Mouse (Mus musculus): ENCODE measurements around the gene Btf3. TPM values are rescaled to one million over a fixed set of nuclear protein-coding genes. Genes with fewer than 3 reads are reported as not detected.

Btf3 gene
- polyA plus RNA-seq, 1 experiment from 2014 or later = 559 TPM

- Histone ChIP-seq H3K36me3 (ENCODE audit: control insufficient read depth, insufficient read depth, low read length) (no peaks in the 10 kb centered on the region), H3K27ac (replicated peaks) (no peak overlapping the region; the same call in 1 of the 2 replicates), H3K4me1 (replicated peaks; ENCODE audit: control insufficient read depth, insufficient read depth) (no peaks in the 10 kb centered on the region), H3K9me3 (ENCODE audit: control insufficient read depth, low read length) (no peaks in the 10 kb centered on the region), H3K27me3 (ENCODE audit: control insufficient read depth, insufficient read depth, low read length) (no peaks in the 10 kb centered on the region), H3K9ac (ENCODE audit: low read length) (no peak overlapping the region), H3K4me2 (replicated peaks; ENCODE audit: low read depth) (no peak overlapping the region), H3K4me3 (ENCODE audit: low read depth, low read length) (no peak overlapping the region)
- DNase-seq (ENCODE audit: low spot score) = peak; percentile 87
- peak; percentile 85 for ATAC-seq (ENCODE audit: low FRiP score, low TSS enrichment)
- peak; percentile 86 for TF ChIP-seq CTCF (IDR thresholded peaks at IDR 0.05; ENCODE audit: low read depth)
- no peak for TF ChIP-seq EP300 (optimal IDR thresholded peaks at IDR 0.05)
- 44% methylated on average over 21 of the region's 21 CpGs for WGBS
Observed at GRCm38 (mm10) chr13:98298833-98299758, 17.7 kb downstream of the Btf3 start.

GRCm38 (mm10) chr13:98297883-98298482 lies 18.8 kb downstream of the Btf3 start:
- H3K27ac ChIP-seq (replicated peaks) = no peak overlapping the region
- H3K4me1 ChIP-seq (replicated peaks; ENCODE audit: control insufficient read depth, insufficient read depth) = no peaks in the 10 kb centered on the region
- no peaks in the 10 kb centered on the region for H3K27me3 ChIP-seq (ENCODE audit: control insufficient read depth, insufficient read depth, low read length)
- no peak overlapping the region for H3K4me2 ChIP-seq (replicated peaks; ENCODE audit: low read depth)
- TF ChIP-seq CTCF (IDR thresholded peaks at IDR 0.05; ENCODE audit: low read depth) (peak; percentile 57), EP300 (optimal IDR thresholded peaks at IDR 0.05) (no peak)
- WGBS = 95% methylated on average over 6 of the region's 6 CpGs
- DNase-seq (ENCODE audit: low spot score) (no peak), ATAC-seq (ENCODE audit: low FRiP score, low TSS enrichment) (no peak)
- H3K36me3 ChIP-seq (ENCODE audit: control insufficient read depth, insufficient read depth, low read length) = no peaks in the 10 kb centered on the region
- H3K9ac ChIP-seq (ENCODE audit: low read length) = no peak overlapping the region
- H3K9me3 ChIP-seq (ENCODE audit: control insufficient read depth, low read length) = no peaks in the 10 kb centered on the region
- H3K4me3 ChIP-seq (ENCODE audit: low read depth, low read length) = no peak overlapping the region

GRCm38 (mm10) chr13:98296072-98296471 lies 20.7 kb downstream of the Btf3 start:
- Histone ChIP-seq H3K27ac (replicated peaks) (peak overlapping the region; percentile 83), H3K9ac (ENCODE audit: low read length) (no peak overlapping the region)

GRCm38 (mm10) chr13:98291712-98292111 lies 25.1 kb downstream of the Btf3 start:
- H3K9ac ChIP-seq (ENCODE audit: low read length) = no peak overlapping the region
- H3K27ac ChIP-seq (replicated peaks) = no peak overlapping the region
- ATAC-seq (ENCODE audit: low FRiP score, low TSS enrichment) (no peak), DNase-seq (ENCODE audit: low spot score) (no peak)
- H3K9me3 ChIP-seq (ENCODE audit: control insufficient read depth, low read length) = no peaks in the 10 kb centered on the region
- TF ChIP-seq EP300 (optimal IDR thresholded peaks at IDR 0.05) (no peak), CTCF (IDR thresholded peaks at IDR 0.05; ENCODE audit: low read depth) (no peak)
- WGBS = 71% methylated on average over 8 of the region's 8 CpGs
- H3K36me3 ChIP-seq (ENCODE audit: control insufficient read depth, insufficient read depth, low read length) = no peaks in the 10 kb centered on the region
- H3K4me2 ChIP-seq (replicated peaks; ENCODE audit: low read depth) = no peak overlapping the region
- no peaks in the 10 kb centered on the region for H3K4me1 ChIP-seq (replicated peaks; ENCODE audit: control insufficient read depth, insufficient read depth)
- no peak overlapping the region for H3K4me3 ChIP-seq (ENCODE audit: low read depth, low read length)
- no peaks in the 10 kb centered on the region for H3K27me3 ChIP-seq (ENCODE audit: control insufficient read depth, insufficient read depth, low read length)

More at GRCm38 (mm10) chr13:98296072-98296471, 20.7 kb downstream of the Btf3 start:
- no peaks in the 10 kb centered on the region for H3K36me3 ChIP-seq (ENCODE audit: control insufficient read depth, insufficient read depth, low read length)
- H3K4me3 ChIP-seq (ENCODE audit: low read depth, low read length) = no peak overlapping the region
- no peaks in the 10 kb centered on the region for H3K9me3 ChIP-seq (ENCODE audit: control insufficient read depth, low read length)
- peak; percentile 52 for DNase-seq (ENCODE audit: low spot score)
- ATAC-seq (ENCODE audit: low FRiP score, low TSS enrichment) = peak; percentile 80
- no peaks in the 10 kb centered on the region for H3K27me3 ChIP-seq (ENCODE audit: control insufficient read depth, insufficient read depth, low read length)
- WGBS = 37% methylated on average over 5 of the region's 5 CpGs
- H3K4me2 ChIP-seq (replicated peaks; ENCODE audit: low read depth) = no peak overlapping the region
- no peak for TF ChIP-seq CTCF (IDR thresholded peaks at IDR 0.05; ENCODE audit: low read depth)
- TF ChIP-seq EP300 (optimal IDR thresholded peaks at IDR 0.05) = peak; percentile 84
- H3K4me1 ChIP-seq (replicated peaks; ENCODE audit: control insufficient read depth, insufficient read depth) = no peaks in the 10 kb centered on the region

- peak; percentile 48 for TF ChIP-seq CTCF (IDR thresholded peaks at IDR 0.05; ENCODE audit: low read depth)
- TF ChIP-seq EP300 (optimal IDR thresholded peaks at IDR 0.05) = no peak
- Histone ChIP-seq H3K27ac (replicated peaks) (no peak overlapping the region), H3K27me3 (ENCODE audit: control insufficient read depth, insufficient read depth, low read length) (no peaks in the 10 kb centered on the region), H3K4me3 (ENCODE audit: low read depth, low read length) (no peak overlapping the region), H3K36me3 (ENCODE audit: control insufficient read depth, insufficient read depth, low read length) (no peaks in the 10 kb centered on the region), H3K9me3 (ENCODE audit: control insufficient read depth, low read length) (no peaks in the 10 kb centered on the region), H3K4me2 (replicated peaks; ENCODE audit: low read depth) (no peak overlapping the region), H3K4me1 (replicated peaks; ENCODE audit: control insufficient read depth, insufficient read depth) (no peaks in the 10 kb centered on the region), H3K9ac (ENCODE audit: low read length) (no peak overlapping the region)
- WGBS = 39% methylated on average over 2 of the region's 2 CpGs
- no peak for DNase-seq (ENCODE audit: low spot score)
- ATAC-seq (ENCODE audit: low FRiP score, low TSS enrichment) = no peak
Observed at GRCm38 (mm10) chr13:98290719-98291118, 26.1 kb downstream of the Btf3 start.
